Mouse (Mus musculus): ENCODE results near the gene Ptbp3. TPM values are rescaled to one million over a fixed set of nuclear protein-coding genes. Genes with fewer than 3 reads are reported as not detected.

Gene Ptbp3
- polyA plus RNA-seq (2014; fragmentation: Nextera tagmentation; extraction: Ambion mirVana): 24.9 and 25.6 TPM in 2 replicates

- peak within 1 kb of the TSS; percentile 93 for H3K27ac ChIP-seq
- WGBS: under 1% methylated on average over 68 of the region's 83 CpGs
- peak within 1 kb of the TSS; percentile 92 for H3K4me2 ChIP-seq (replicated peaks)
- H3K9ac ChIP-seq: peak within 1 kb of the TSS; percentile 92
- peaks cover 16% of the 10 kb centered on the region for H3K4me1 ChIP-seq (replicated peaks; ENCODE audit: control insufficient read depth, insufficient read depth, low read length)
- peak within 1 kb of the TSS; percentile 95 for H3K4me3 ChIP-seq (replicated peaks; ENCODE audit: low read length)
- ATAC-seq (ENCODE audit: low FRiP score): peak; percentile 93
- H3K9me3 ChIP-seq (ENCODE audit: control insufficient read depth, low read length): no peaks in the 10 kb centered on the region
- H3K36me3 ChIP-seq (replicated peaks; ENCODE audit: control insufficient read depth, insufficient read depth): no peaks in the 10 kb centered on the region
- H3K27me3 ChIP-seq (ENCODE audit: control insufficient read depth, insufficient read depth, low read length): no peaks in the 10 kb centered on the region
- peak; percentile 94 for DNase-seq (ENCODE audit: low spot score)
These were observed at the start of gene Ptbp3 for GRCm38 (mm10) chr4:59549175-59549976. TSS of gene Ptbp3 (minus strand) at chr4:59549364.

DNA sequence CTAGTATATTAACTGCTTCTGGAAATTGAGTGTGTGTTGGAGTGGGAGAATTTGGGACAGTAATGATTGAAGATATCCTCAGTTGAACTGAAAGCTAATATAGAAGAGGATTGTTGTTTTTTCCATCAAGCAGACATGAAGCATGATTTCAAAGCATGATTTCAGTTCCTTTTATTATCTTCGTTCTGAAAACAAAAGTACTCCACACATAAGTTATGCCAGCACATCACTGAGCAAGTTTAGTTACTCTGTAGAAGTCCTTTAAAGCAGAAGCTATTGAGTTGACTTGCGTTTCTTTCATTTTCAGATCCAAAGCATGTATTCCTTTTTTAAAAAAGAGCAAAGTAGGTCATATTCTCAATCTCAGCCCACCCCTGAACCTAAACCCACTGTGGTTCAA, 47.4 kb upstream of the Ptbp3 start:
- H3K4me2 ChIP-seq (replicated peaks): no peak overlapping the region
- no peaks in the 10 kb centered on the region for H3K27me3 ChIP-seq (ENCODE audit: control insufficient read depth, insufficient read depth, low read length)
- no peak overlapping the region for H3K9ac ChIP-seq
- no peaks in the 10 kb centered on the region for H3K4me1 ChIP-seq (replicated peaks; ENCODE audit: control insufficient read depth, insufficient read depth, low read length)
- DNase-seq (ENCODE audit: low spot score): no peak
- H3K27ac ChIP-seq: no peak overlapping the region
- H3K36me3 ChIP-seq (replicated peaks; ENCODE audit: control insufficient read depth, insufficient read depth): peaks cover 23% of the 10 kb centered on the region; the same call in 1 of the 2 replicates
- no peak overlapping the region for H3K4me3 ChIP-seq (replicated peaks; ENCODE audit: low read length)
- H3K9me3 ChIP-seq (ENCODE audit: control insufficient read depth, low read length): no peaks in the 10 kb centered on the region
- 92% methylated on average over 2 of the region's 2 CpGs for WGBS
- ATAC-seq (ENCODE audit: low FRiP score): no peak

- H3K9ac ChIP-seq: no peak overlapping the region
- no peak overlapping the region for H3K4me2 ChIP-seq (replicated peaks)
- H3K27me3 ChIP-seq (ENCODE audit: control insufficient read depth, insufficient read depth, low read length): no peaks in the 10 kb centered on the region
- H3K9me3 ChIP-seq (ENCODE audit: control insufficient read depth, low read length): no peaks in the 10 kb centered on the region
- DNase-seq (ENCODE audit: low spot score) (no peak), ATAC-seq (ENCODE audit: low FRiP score) (no peak)
- H3K4me1 ChIP-seq (replicated peaks; ENCODE audit: control insufficient read depth, insufficient read depth, low read length): no peaks in the 10 kb centered on the region
- H3K36me3 ChIP-seq (replicated peaks; ENCODE audit: control insufficient read depth, insufficient read depth): peaks cover 23% of the 10 kb centered on the region; the same call in 1 of the 2 replicates
- WGBS: 80% methylated on average over 2 of the region's 2 CpGs
- H3K27ac ChIP-seq: no peak overlapping the region
- H3K4me3 ChIP-seq (replicated peaks; ENCODE audit: low read length): no peak overlapping the region
These were observed 45.5 kb upstream of the Ptbp3 start for GRCm38 (mm10) chr4:59594614-59595013.

- 94% methylated on average over 1 of the region's 1 CpGs for WGBS
- H3K27ac ChIP-seq: no peak overlapping the region
- H3K4me2 ChIP-seq (replicated peaks): no peak overlapping the region
- H3K36me3 ChIP-seq (replicated peaks; ENCODE audit: control insufficient read depth, insufficient read depth): no peaks in the 10 kb centered on the region
- no peaks in the 10 kb centered on the region for H3K9me3 ChIP-seq (ENCODE audit: control insufficient read depth, low read length)
- H3K9ac ChIP-seq: no peak overlapping the region
- DNase-seq (ENCODE audit: low spot score): no peak
- no peak overlapping the region for H3K4me3 ChIP-seq (replicated peaks; ENCODE audit: low read length)
- no peak for ATAC-seq (ENCODE audit: low FRiP score)
- no peaks in the 10 kb centered on the region for H3K27me3 ChIP-seq (ENCODE audit: control insufficient read depth, insufficient read depth, low read length)
- H3K4me1 ChIP-seq (replicated peaks; ENCODE audit: control insufficient read depth, insufficient read depth, low read length): 0 out of 2 replicates have a peak, but pooled peaks cover under 1% of the 10 kb centered on the region
These were observed 38.7 kb upstream of the Ptbp3 start for GRCm38 (mm10) chr4:59587872-59588226.

DNA sequence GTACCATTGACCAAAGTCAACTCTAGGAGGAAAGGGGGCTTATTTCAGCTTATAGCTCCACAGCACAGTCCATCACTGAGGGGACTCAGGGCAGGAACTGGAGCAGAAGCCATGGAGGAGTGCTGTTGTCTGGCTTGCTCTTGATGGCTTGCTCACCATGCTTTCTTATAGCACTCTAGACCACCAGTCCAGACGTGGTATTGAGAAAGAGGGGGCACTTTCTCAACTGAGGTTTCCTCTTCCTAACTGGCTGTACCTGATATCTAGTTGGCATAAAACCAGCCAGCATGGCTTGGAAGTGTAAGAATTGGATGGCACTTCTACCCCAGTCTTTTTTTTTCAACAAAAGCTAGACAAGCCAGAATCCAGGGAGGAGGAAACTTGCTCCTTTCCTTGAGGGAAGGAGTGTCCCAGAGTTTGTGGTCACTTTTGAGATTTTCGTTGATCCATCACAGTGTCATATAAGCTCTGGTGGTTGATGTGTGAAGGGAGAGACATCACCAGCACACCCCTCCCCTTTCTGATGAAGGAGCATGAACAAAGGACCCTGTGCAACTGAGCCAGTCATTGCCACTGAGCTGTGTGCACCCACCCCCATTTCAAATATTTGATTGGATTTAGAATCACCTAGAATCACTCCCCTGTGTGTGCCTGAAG, 38.2 kb upstream of the Ptbp3 start:
- H3K4me3 ChIP-seq (replicated peaks; ENCODE audit: low read length): no peak overlapping the region

GRCm38 (mm10) chr4:59585097-59585496, 35.9 kb upstream of the Ptbp3 start:
- DNase-seq (ENCODE audit: low spot score) (no peak), ATAC-seq (ENCODE audit: low FRiP score) (no peak)
- Histone ChIP-seq H3K9me3 (ENCODE audit: control insufficient read depth, low read length) (no peaks in the 10 kb centered on the region), H3K4me1 (replicated peaks; ENCODE audit: control insufficient read depth, insufficient read depth, low read length) (peaks cover 13% of the 10 kb centered on the region), H3K9ac (no peak overlapping the region), H3K27me3 (ENCODE audit: control insufficient read depth, insufficient read depth, low read length) (no peaks in the 10 kb centered on the region), H3K27ac (no peak overlapping the region), H3K4me3 (replicated peaks; ENCODE audit: low read length) (no peak overlapping the region), H3K4me2 (replicated peaks) (no peak overlapping the region), H3K36me3 (replicated peaks; ENCODE audit: control insufficient read depth, insufficient read depth) (no peaks in the 10 kb centered on the region)
- 82% methylated on average over 5 of the region's 5 CpGs for WGBS

More for the DNA sequence above, 38.2 kb upstream of the Ptbp3 start:
- peaks cover 4% of the 10 kb centered on the region; the same call in 1 of the 2 replicates for H3K4me1 ChIP-seq (replicated peaks; ENCODE audit: control insufficient read depth, insufficient read depth, low read length)
- H3K27me3 ChIP-seq (ENCODE audit: control insufficient read depth, insufficient read depth, low read length): no peaks in the 10 kb centered on the region
- H3K4me2 ChIP-seq (replicated peaks): no peak overlapping the region
- ATAC-seq (ENCODE audit: low FRiP score) (no peak), DNase-seq (ENCODE audit: low spot score) (no peak)
- 74% methylated on average over 2 of the region's 2 CpGs for WGBS
- no peak overlapping the region for H3K9ac ChIP-seq
- H3K36me3 ChIP-seq (replicated peaks; ENCODE audit: control insufficient read depth, insufficient read depth): no peaks in the 10 kb centered on the region
- no peak overlapping the region for H3K27ac ChIP-seq
- H3K9me3 ChIP-seq (ENCODE audit: control insufficient read depth, low read length): no peaks in the 10 kb centered on the region

DNA sequence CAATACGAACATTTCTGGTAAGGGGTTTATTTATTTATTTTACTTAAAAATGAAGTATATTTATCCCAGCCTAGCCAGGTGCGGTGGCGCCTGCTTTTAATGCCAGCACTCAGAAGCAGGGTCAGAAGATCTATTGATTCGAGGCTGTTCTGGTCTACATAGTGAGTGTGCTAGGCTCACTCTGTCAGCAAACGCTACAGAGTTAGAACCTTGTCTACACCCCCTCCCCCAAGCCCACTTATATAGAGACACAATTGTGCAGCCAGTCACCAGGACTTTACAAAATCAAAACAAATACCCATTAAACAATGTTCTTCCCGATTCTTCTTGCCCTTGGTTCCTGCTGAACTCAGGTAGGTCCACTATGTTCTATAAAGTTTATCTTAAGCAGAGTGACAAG, 33.0 kb upstream of the Ptbp3 start:
- H3K4me2 ChIP-seq (replicated peaks): peak overlapping the region; percentile 78
- peaks cover 15% of the 10 kb centered on the region for H3K4me1 ChIP-seq (replicated peaks; ENCODE audit: control insufficient read depth, insufficient read depth, low read length)
- no peak overlapping the region for H3K27ac ChIP-seq
- 27% methylated on average over 6 of the region's 6 CpGs for WGBS
- no peaks in the 10 kb centered on the region for H3K27me3 ChIP-seq (ENCODE audit: control insufficient read depth, insufficient read depth, low read length)
- ATAC-seq (ENCODE audit: low FRiP score) (no peak), DNase-seq (ENCODE audit: low spot score) (no peak)
- H3K36me3 ChIP-seq (replicated peaks; ENCODE audit: control insufficient read depth, insufficient read depth): no peaks in the 10 kb centered on the region
- no peaks in the 10 kb centered on the region for H3K9me3 ChIP-seq (ENCODE audit: control insufficient read depth, low read length)
- peak overlapping the region; percentile 54 for H3K9ac ChIP-seq
- H3K4me3 ChIP-seq (replicated peaks; ENCODE audit: low read length): peak overlapping the region; percentile 63

- peak within 1 kb of the TSS; percentile 78 for H3K4me2 ChIP-seq (replicated peaks)
- peak; percentile 97 for ATAC-seq (ENCODE audit: low FRiP score)
- no peaks in the 10 kb centered on the region for H3K9me3 ChIP-seq (ENCODE audit: control insufficient read depth, low read length)
- peak within 1 kb of the TSS; percentile 63 for H3K4me3 ChIP-seq (replicated peaks; ENCODE audit: low read length)
- WGBS: under 1% methylated on average over 61 of the region's 61 CpGs
- DNase-seq (ENCODE audit: low spot score): peak; percentile 100
- peak within 1 kb of the TSS; percentile 68 for H3K9ac ChIP-seq
- H3K36me3 ChIP-seq (replicated peaks; ENCODE audit: control insufficient read depth, insufficient read depth): no peaks in the 10 kb centered on the region
- peaks cover 15% of the 10 kb centered on the region for H3K4me1 ChIP-seq (replicated peaks; ENCODE audit: control insufficient read depth, insufficient read depth, low read length)
- H3K27me3 ChIP-seq (ENCODE audit: control insufficient read depth, insufficient read depth, low read length): no peaks in the 10 kb centered on the region
- H3K27ac ChIP-seq: peak within 1 kb of the TSS; percentile 93
These were observed 32.4 kb upstream of the Ptbp3 start, which contains the start of gene Hsdl2 for GRCm38 (mm10) chr4:59581314-59582185. TSS of gene Hsdl2 (plus strand) at chr4:59581563.

Data from hindbrain, embryonic 14.5 days (tissue).